Mouse (Mus musculus): Measurements from ENCODE around the gene Tram2. TPM values are rescaled to one million over a fixed set of nuclear protein-coding genes. Genes with fewer than 3 reads are reported as not detected.
A peak's percentile ranks its signal among the peaks of the same experiment; 100 is the strongest.

Tram2 gene
- polyA plus RNA-seq, 1 experiment from 2014 or later = 4.3 TPM

GRCm38 (mm10) chr1:21048402-21048801 lies 30.6 kb downstream of the Tram2 start:
- H3K79me2 ChIP-seq (ENCODE audit: inconsistent target) = no peaks in the 10 kb centered on the region
- H3K27ac ChIP-seq = no peak overlapping the region
- 94% methylated on average over 8 of the region's 8 CpGs for whole genome bisulfite sequencing (ENCODE audit: missing documents)
- H3K36me3 ChIP-seq (ENCODE audit: inconsistent target) = no peaks in the 10 kb centered on the region
- H3K4me3 ChIP-seq (ENCODE audit: inconsistent target) = no peak overlapping the region

DNA sequence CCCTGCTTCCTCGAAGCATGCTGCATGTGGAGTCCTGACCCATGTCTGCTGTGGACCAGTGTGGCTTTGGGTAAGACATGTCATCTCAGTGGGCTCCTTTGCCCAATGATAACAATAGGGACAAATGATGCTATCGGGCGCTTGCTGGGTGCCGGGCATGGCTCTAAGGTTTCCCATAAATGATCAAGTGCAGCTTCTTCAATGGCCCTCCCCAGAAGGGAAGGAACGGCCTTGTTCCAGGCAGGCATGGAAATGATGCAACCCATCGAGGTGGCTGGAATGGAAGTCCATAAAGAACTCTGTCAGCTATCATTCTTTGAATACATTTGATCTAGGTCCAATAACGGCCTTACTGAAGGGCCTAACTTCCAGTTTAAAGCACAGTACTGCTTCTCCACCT lies 36.6 kb downstream of the Tram2 start:
- H3K4me3 ChIP-seq (ENCODE audit: inconsistent target) = no peak overlapping the region
- no peaks in the 10 kb centered on the region for H3K79me2 ChIP-seq (ENCODE audit: inconsistent target)
- WGBS (ENCODE audit: missing documents) = 85% methylated on average over 7 of the region's 7 CpGs
- no peaks in the 10 kb centered on the region for H3K36me3 ChIP-seq (ENCODE audit: inconsistent target)
- no peak overlapping the region for H3K27ac ChIP-seq

GRCm38 (mm10) chr1:21040610-21041326 lies 38.3 kb downstream of the Tram2 start:
- H3K27ac ChIP-seq = no peak overlapping the region
- no peaks in the 10 kb centered on the region for H3K79me2 ChIP-seq (ENCODE audit: inconsistent target)
- no peaks in the 10 kb centered on the region for H3K36me3 ChIP-seq (ENCODE audit: inconsistent target)
- 94% methylated on average over 7 of the region's 7 CpGs for WGBS (ENCODE audit: missing documents)
- no peak overlapping the region for H3K4me3 ChIP-seq (ENCODE audit: inconsistent target)

GRCm38 (mm10) chr1:21040173-21040572 lies 38.9 kb downstream of the Tram2 start:
- Histone ChIP-seq H3K4me3 (ENCODE audit: inconsistent target) (no peak overlapping the region), H3K36me3 (ENCODE audit: inconsistent target) (no peaks in the 10 kb centered on the region), H3K79me2 (ENCODE audit: inconsistent target) (no peaks in the 10 kb centered on the region), H3K27ac (no peak overlapping the region)
- 91% methylated on average over 7 of the region's 7 CpGs for WGBS (ENCODE audit: missing documents)

GRCm38 (mm10) chr1:21039564-21039963 lies 39.5 kb downstream of the Tram2 start:
- Histone ChIP-seq H3K79me2 (ENCODE audit: inconsistent target) (no peaks in the 10 kb centered on the region), H3K27ac (no peak overlapping the region), H3K36me3 (ENCODE audit: inconsistent target) (no peaks in the 10 kb centered on the region), H3K4me3 (ENCODE audit: inconsistent target) (no peak overlapping the region)
- WGBS (ENCODE audit: missing documents) = 97% methylated on average over 3 of the region's 3 CpGs

GRCm38 (mm10) chr1:21037881-21038601 lies 41.0 kb downstream of the Tram2 start:
- Histone ChIP-seq H3K4me3 (ENCODE audit: inconsistent target) (no peak overlapping the region), H3K36me3 (ENCODE audit: inconsistent target) (no peaks in the 10 kb centered on the region), H3K27ac (no peak overlapping the region), H3K79me2 (ENCODE audit: inconsistent target) (no peaks in the 10 kb centered on the region)
- 94% methylated on average over 6 of the region's 6 CpGs for WGBS (ENCODE audit: missing documents)

DNA sequence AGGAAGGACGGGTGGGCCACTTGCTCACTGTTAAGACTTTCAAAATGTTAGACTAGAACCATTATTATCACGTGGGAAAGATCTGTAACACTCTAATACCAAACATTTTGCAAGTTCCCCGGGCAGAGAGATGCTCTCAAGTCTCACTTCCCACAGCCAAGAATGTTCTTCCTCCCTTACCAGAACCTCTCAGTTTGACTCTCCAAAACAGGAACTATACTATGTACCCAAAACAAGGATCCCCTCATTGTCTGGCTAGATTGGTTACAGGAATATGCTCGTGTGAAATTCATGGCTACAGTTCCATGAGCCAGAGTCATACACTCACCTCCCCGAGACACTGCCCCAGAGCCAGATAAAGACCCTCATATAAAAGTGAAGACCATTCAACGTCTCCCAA lies 43.2 kb downstream of the Tram2 start:
- WGBS (ENCODE audit: missing documents) = 15% methylated on average over 6 of the region's 6 CpGs
- Histone ChIP-seq H3K36me3 (ENCODE audit: inconsistent target) (no peaks in the 10 kb centered on the region), H3K79me2 (ENCODE audit: inconsistent target) (no peaks in the 10 kb centered on the region), H3K4me3 (ENCODE audit: inconsistent target) (no peak overlapping the region), H3K27ac (no peak overlapping the region)

DNA sequence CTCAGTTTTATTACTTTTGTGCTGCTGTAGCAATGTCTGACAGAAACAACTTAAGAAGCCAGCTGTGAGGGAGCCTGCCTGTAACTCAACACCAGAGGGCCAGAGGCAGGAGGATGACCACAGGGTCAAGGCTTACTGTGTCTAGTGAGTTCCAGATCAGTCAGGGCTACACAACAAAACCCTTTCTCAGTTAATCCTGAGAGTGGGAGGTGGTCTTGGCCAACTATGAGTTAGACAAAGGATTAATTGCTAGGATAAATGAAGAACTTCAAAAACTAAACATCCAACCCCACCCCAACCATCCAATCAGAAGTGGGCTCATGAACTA lies 45.3 kb downstream of the Tram2 start:
- no peak overlapping the region for H3K4me3 ChIP-seq (ENCODE audit: inconsistent target)

GRCm38 (mm10) chr1:21033065-21033791 lies 45.8 kb downstream of the Tram2 start:
- H3K79me2 ChIP-seq (ENCODE audit: inconsistent target) = no peaks in the 10 kb centered on the region
- WGBS (ENCODE audit: missing documents) = 92% methylated on average over 11 of the region's 11 CpGs
- H3K4me3 ChIP-seq (ENCODE audit: inconsistent target) = no peak overlapping the region
- no peaks in the 10 kb centered on the region for H3K36me3 ChIP-seq (ENCODE audit: inconsistent target)
- H3K27ac ChIP-seq = no peak overlapping the region

More for the DNA sequence above, 45.3 kb downstream of the Tram2 start:
- H3K27ac ChIP-seq = no peak overlapping the region
- H3K36me3 ChIP-seq (ENCODE audit: inconsistent target) = no peaks in the 10 kb centered on the region
- no peaks in the 10 kb centered on the region for H3K79me2 ChIP-seq (ENCODE audit: inconsistent target)

DNA sequence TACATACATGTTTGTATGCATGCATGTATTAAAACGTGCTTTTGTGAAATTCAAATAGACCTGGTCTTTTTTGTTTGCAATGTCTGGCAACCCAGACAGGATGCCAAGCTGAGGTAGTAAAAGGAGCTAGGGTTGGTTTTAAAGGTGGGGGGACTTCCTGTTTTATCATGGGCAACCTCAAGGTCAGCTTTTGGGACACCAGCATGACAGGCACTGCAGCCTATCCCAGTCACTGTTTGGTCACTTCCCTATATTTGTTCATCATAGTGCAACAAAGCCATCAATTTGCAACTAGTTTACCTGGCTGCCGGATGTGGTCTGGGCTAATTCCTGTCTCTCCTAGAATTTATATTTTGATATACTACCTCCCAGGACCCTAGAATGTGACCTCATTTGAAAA lies 47.4 kb downstream of the Tram2 start:
- H3K36me3 ChIP-seq (ENCODE audit: inconsistent target) = no peaks in the 10 kb centered on the region
- WGBS (ENCODE audit: missing documents) = 89% methylated on average over 2 of the region's 2 CpGs
- no peak overlapping the region for H3K27ac ChIP-seq
- H3K4me3 ChIP-seq (ENCODE audit: inconsistent target) = no peak overlapping the region
- H3K79me2 ChIP-seq (ENCODE audit: inconsistent target) = no peaks in the 10 kb centered on the region

DNA sequence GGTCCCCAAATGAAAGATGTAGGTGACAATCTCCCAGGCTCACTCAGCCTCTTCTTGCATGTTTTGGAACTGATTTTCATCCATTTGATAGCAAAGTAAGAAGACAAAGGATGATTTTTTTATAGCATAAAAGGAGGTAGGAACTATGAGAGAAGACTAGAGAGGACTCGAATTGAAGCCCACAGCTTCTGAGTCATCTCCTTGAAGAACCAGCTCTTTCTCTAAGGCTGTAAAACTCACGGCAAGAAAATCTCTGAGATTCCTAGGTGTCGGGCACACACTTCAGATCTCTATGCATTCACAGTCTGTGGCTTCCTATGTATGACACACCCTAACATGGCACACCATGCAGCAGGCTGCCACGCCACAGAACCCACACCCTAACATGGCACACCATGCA lies 50.0 kb downstream of the Tram2 start:
- WGBS (ENCODE audit: missing documents) = 80% methylated on average over 4 of the region's 4 CpGs
- no peak overlapping the region for H3K4me3 ChIP-seq (ENCODE audit: inconsistent target)
- H3K27ac ChIP-seq = no peak overlapping the region
- H3K36me3 ChIP-seq (ENCODE audit: inconsistent target) = no peaks in the 10 kb centered on the region
- H3K79me2 ChIP-seq (ENCODE audit: inconsistent target) = no peaks in the 10 kb centered on the region

GRCm38 (mm10) chr1:21026534-21026933 lies 52.5 kb downstream of the Tram2 start:
- H3K36me3 ChIP-seq (ENCODE audit: inconsistent target) = no peaks in the 10 kb centered on the region
- WGBS (ENCODE audit: missing documents) = 96% methylated on average over 7 of the region's 7 CpGs
- no peak overlapping the region for H3K4me3 ChIP-seq (ENCODE audit: inconsistent target)
- no peaks in the 10 kb centered on the region for H3K79me2 ChIP-seq (ENCODE audit: inconsistent target)
- no peak overlapping the region for H3K27ac ChIP-seq

- H3K4me3 ChIP-seq (ENCODE audit: inconsistent target) = no peak overlapping the region
- H3K27ac ChIP-seq = no peak overlapping the region
- H3K36me3 ChIP-seq (ENCODE audit: inconsistent target) = no peaks in the 10 kb centered on the region
- 13% methylated on average over 5 of the region's 5 CpGs for WGBS (ENCODE audit: missing documents)
- no peaks in the 10 kb centered on the region for H3K79me2 ChIP-seq (ENCODE audit: inconsistent target)
Observed at GRCm38 (mm10) chr1:21025203-21025602, 53.8 kb downstream of the Tram2 start.

GRCm38 (mm10) chr1:21023101-21023500 lies 55.9 kb downstream of the Tram2 start:
- 90% methylated on average over 3 of the region's 3 CpGs for WGBS (ENCODE audit: missing documents)
- Histone ChIP-seq H3K4me3 (ENCODE audit: inconsistent target) (no peak overlapping the region), H3K27ac (no peak overlapping the region), H3K36me3 (ENCODE audit: inconsistent target) (no peaks in the 10 kb centered on the region), H3K79me2 (ENCODE audit: inconsistent target) (no peaks in the 10 kb centered on the region)

- no peak overlapping the region for H3K4me3 ChIP-seq (ENCODE audit: inconsistent target)
- WGBS (ENCODE audit: missing documents) = 7% methylated on average over 8 of the region's 8 CpGs
- H3K79me2 ChIP-seq (ENCODE audit: inconsistent target) = no peaks in the 10 kb centered on the region
- H3K36me3 ChIP-seq (ENCODE audit: inconsistent target) = no peaks in the 10 kb centered on the region
- peak overlapping the region; percentile 66 for H3K27ac ChIP-seq
Observed at GRCm38 (mm10) chr1:21014463-21014862, 64.6 kb downstream of the Tram2 start.
